Mouse (Mus musculus) megakaryocyte, embryonic 14.5 days (primary cell): Measurements from ENCODE around the gene Trp53i11.

Experiments used
- FLI1 ChIP-seq: IDR thresholded peaks from 2 replicates; pipeline ENCODE4 v1.6.1; 2012; ENCODE audit warnings: low read length, inconsistent platforms, mixed read lengths
- GATA1 ChIP-seq: IDR thresholded peaks from 3 replicates; pipeline ENCODE4 v1.6.1; 2012; ENCODE audit warnings: mixed read lengths, low read length, inconsistent platforms, borderline replicate concordance

GRCm38 (mm10) chr2:93219576-93219975, 32.2 kb downstream of the Trp53i11 start:
- TF ChIP-seq FLI1 (no peak), GATA1 (no peak)
